In the genomic region with DNA sequence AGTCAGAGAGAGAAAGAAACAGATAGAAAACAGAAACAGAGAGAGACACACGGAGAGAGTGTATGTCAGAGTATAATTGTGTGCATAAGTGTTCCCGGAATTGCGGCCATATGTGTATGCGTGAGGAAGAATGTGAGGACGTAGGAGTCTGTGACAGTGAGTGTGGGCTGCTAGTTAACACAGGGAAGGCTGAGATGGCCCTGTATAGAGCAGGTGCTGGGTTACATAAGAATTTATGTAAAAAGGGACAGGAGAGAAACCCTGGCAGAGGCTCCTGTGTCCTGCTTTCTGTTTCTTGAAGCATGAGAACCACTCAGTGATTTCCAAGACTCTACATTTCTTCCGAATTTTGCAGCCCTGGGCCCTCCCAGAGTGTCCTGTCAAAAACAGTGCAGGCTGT, we compare ENCODE assay signal across 24 mouse cellular contexts. TPM values are rescaled to one million over a fixed set of nuclear protein-coding genes. Genes with fewer than 3 reads are reported as not detected.
A peak's percentile ranks its signal among the peaks of the same experiment; 100 is the strongest.
DNase-seq lines count a peak whose midpoint lies in the region; ATAC-seq and TF ChIP-seq lines count a peak whose summit lies in the region.
"Had no signal": no experiment of that assay in that cellular context is flagged by ENCODE, and none has a peak within 500 bp of the region (broad histone marks: within the 10 kb centered on the region; RNA-seq: fewer than 3 reads in every experiment).

No protein-coding gene starts in this region.

- H3K4me3 ChIP-seq in left cerebral cortex, adult 2 months: no peak overlapping the region
- H3K4me3 ChIP-seq: erythroblast, embryonic 14.5 days; forebrain, embryonic 13.5 days; heart, embryonic 10.5 days; hindbrain, embryonic 13.5 days; limb, embryonic 13.5 days; midbrain, embryonic 13.5 days; neural tube, embryonic 12.5 days had no signal

- peak overlapping the region; percentile 97 for H3K27ac ChIP-seq in left cerebral cortex, adult 2 months
- H3K27ac ChIP-seq: forebrain, embryonic 13.5 days; heart, embryonic 10.5 days; hindbrain, embryonic 13.5 days; limb, embryonic 13.5 days; liver, embryonic 14.5 days; midbrain, embryonic 13.5 days; neural tube, embryonic 12.5 days had no signal

- intact Hi-C loops in left cerebral cortex, postnatal 10 days (cut with DNase I): loop anchor here (5.0 kb wide), 1 partner anchor 34 kb away; no protein-coding TSS in a partner anchor
- intact Hi-C loops in left cerebral cortex, adult 2 months (cut with DNase I): loop anchor here (2.0 kb wide), 4 partner anchors 27 to 57 kb away; partner anchors contain the start of gene Ankrd33b

- TF ChIP-seq CTCF in left cerebral cortex, adult 2 months (IDR thresholded peaks at IDR 0.05): no peak

- ATAC-seq in frontal cortex, adult (ENCODE audit: low TSS enrichment): peak; percentile 73
- ATAC-seq: activated CD4-positive, CD25-positive, alpha-beta regulatory T cell, adult 4 months; forebrain, embryonic 13.5 days; inflammation-experienced regulatory T-cells, adult 6 months; midbrain, embryonic 13.5 days had no signal

- no peak for DNase-seq in frontal cortex, postnatal 14 days (ENCODE audit: low spot score in 2 of 2)
- peak; percentile 72 to 80 for DNase-seq in left cerebral cortex, adult 18-20 months (ENCODE audit: low spot score in 2 of 2)
- no peak for DNase-seq in left cerebral cortex, postnatal 10 days (ENCODE audit: extremely low spot score in 1 of 2, low spot score in 2 of 2)
- DNase-seq in left cerebral cortex, adult 2 months (ENCODE audit: extremely low spot score in 1 of 2, low spot score in 2 of 2): peak; percentile 42 to 51
- peak; percentile 71 for DNase-seq in right cerebral cortex, postnatal 25 days
- DNase-seq in adrenal gland, postnatal 10 days: no peak
- DNase-seq in thymus, postnatal 36 days: no peak
- DNase-seq: adrenal gland, postnatal 14 days; cerebellum, adult 11-12 months; heart, postnatal 10 days; kidney, adult 8-10 months; kidney, postnatal 36 days; thymus, postnatal 14 days had no signal

RNA-seq across cellular contexts. Expression of gene Ankrd33b, which starts 25.9 kb away (rescaled TPM):
- 10 to 100 TPM; 81.7 to 87.2 TPM for total RNA-seq in left cerebral cortex, adult 18-20 months (2021)
- 1 to 10 TPM; 6.4 to 8.7 TPM for total RNA-seq in left cerebral cortex, postnatal 10 days (2021)
- total RNA-seq in left cerebral cortex, adult 2 months (2021): 10 to 100 TPM; 79.6 to 93.7 TPM
- 1 to 10 TPM; 1.6 to 2.1 TPM for total RNA-seq in adrenal gland, postnatal 10 days (2021)

Comparison
In these comparisons a context has a peak if more than half of its experiments do, and no peak if none do; other contexts are left out.
1. DNase-seq: peak in left cerebral cortex, adult 18-20 months (2 of 2), left cerebral cortex, adult 2 months (2 of 2) and right cerebral cortex, postnatal 25 days (single experiment); none in frontal cortex, postnatal 14 days (0 of 2), left cerebral cortex, postnatal 10 days (0 of 2), adrenal gland, postnatal 10 days (single experiment) and thymus, postnatal 36 days (0 of 2).
2. RNA of gene Ankrd33b, which starts 25.9 kb away (total RNA-seq): 79.6 to 93.7 TPM in left cerebral cortex, adult 2 months and 81.7 to 87.2 TPM in left cerebral cortex, adult 18-20 months; 6.4 to 8.7 TPM in left cerebral cortex, postnatal 10 days and 1.6 to 2.1 TPM in adrenal gland, postnatal 10 days; every median in the first group is over 4 times any median in the second.